Mouse (Mus musculus) neural tube, embryonic 11.5 days (tissue): ENCODE results near the gene Epop. TPM values are rescaled to one million over a fixed set of nuclear protein-coding genes. Genes with fewer than 3 reads are reported as not detected.

Experiments used
- ATAC-seq: fragments of 200-750 bp; cut with Nextera tagmentation; 2 replicates; pipeline ENCODE4 v1.8.0; 2017; ENCODE audit warnings: moderate number of reproducible peaks, mild to moderate bottlenecking, moderate TSS enrichment, moderate library complexity; ENCODE audit not compliant: insufficient read depth, low FRiP score, low TSS enrichment
- DNase-seq: peaks from one replicate; pipeline ENCODE4 v3.0.0-alpha.2; 2015; ENCODE audit warnings: low spot score
- H3K27ac ChIP-seq: fragments of 300-500 bp; sonication (generic); 2 replicates; pipeline ENCODE4 v1.5.1; 2014; ENCODE audit warnings: low read depth, mild to moderate bottlenecking, low read length
- H3K27me3 ChIP-seq: fragments of 300-500 bp; sonication (generic); 2 replicates; pipeline ENCODE4 v1.6.1; 2014; ENCODE audit warnings: mild to moderate bottlenecking, low read length, mixed read lengths; ENCODE audit not compliant: control insufficient read depth, insufficient read depth
- H3K36me3 ChIP-seq: fragments of 300-500 bp; sonication (generic); 2 replicates; pipeline ENCODE4 v1.6.1; 2014; ENCODE audit warnings: mild to moderate bottlenecking, low read length, moderate library complexity, mixed read lengths; ENCODE audit not compliant: control insufficient read depth, insufficient read depth
- H3K4me1 ChIP-seq: fragments of 300-500 bp; sonication (generic); 2 replicates; pipeline ENCODE4 v1.6.1; 2014; ENCODE audit warnings: low read length, mixed read lengths; ENCODE audit not compliant: control insufficient read depth, insufficient read depth
- H3K4me2 ChIP-seq: fragments of 300-500 bp; sonication (generic); 2 replicates; pipeline ENCODE4 v1.6.1; 2014; ENCODE audit warnings: low read depth, mild to moderate bottlenecking, moderate library complexity
- H3K4me3 ChIP-seq: fragments of 300-500 bp; sonication (generic); 2 replicates; pipeline ENCODE4 v1.5.1; 2014; ENCODE audit warnings: low read depth, low read length
- H3K9ac ChIP-seq: fragments of 300-500 bp; sonication (generic); 2 replicates; pipeline ENCODE4 v1.6.1; 2014; ENCODE audit warnings: mild to moderate bottlenecking, low read length
- H3K9me3 ChIP-seq: fragments of 300-500 bp; sonication (generic); 2 replicates; pipeline ENCODE4 v1.6.1; 2016; ENCODE audit warnings: low read length; ENCODE audit not compliant: control insufficient read depth
- WGBS: fragments of 180-500 bp; shearing (Covaris S2); extraction: QIAGEN DNeasy Blood & Tissue Kit; methylation state at CpG from one replicate; pipeline ENCODE4 v1.1.7; 2014; 5-methylcytosine and 5-hydroxymethylcytosine counted together
- polyA plus RNA-seq: library from polyadenylated mRNA; unstranded; fragments of >200 nt; fragmentation: Nextera tagmentation; extraction: Ambion mirVana; gene quantifications from 2 replicates; pipeline ENCODE4 v1.2.1, GENCODE M21; 2014

Gene Epop
- polyA plus RNA-seq, 1 experiment from 2014 or later = 11.0 TPM

DNA sequence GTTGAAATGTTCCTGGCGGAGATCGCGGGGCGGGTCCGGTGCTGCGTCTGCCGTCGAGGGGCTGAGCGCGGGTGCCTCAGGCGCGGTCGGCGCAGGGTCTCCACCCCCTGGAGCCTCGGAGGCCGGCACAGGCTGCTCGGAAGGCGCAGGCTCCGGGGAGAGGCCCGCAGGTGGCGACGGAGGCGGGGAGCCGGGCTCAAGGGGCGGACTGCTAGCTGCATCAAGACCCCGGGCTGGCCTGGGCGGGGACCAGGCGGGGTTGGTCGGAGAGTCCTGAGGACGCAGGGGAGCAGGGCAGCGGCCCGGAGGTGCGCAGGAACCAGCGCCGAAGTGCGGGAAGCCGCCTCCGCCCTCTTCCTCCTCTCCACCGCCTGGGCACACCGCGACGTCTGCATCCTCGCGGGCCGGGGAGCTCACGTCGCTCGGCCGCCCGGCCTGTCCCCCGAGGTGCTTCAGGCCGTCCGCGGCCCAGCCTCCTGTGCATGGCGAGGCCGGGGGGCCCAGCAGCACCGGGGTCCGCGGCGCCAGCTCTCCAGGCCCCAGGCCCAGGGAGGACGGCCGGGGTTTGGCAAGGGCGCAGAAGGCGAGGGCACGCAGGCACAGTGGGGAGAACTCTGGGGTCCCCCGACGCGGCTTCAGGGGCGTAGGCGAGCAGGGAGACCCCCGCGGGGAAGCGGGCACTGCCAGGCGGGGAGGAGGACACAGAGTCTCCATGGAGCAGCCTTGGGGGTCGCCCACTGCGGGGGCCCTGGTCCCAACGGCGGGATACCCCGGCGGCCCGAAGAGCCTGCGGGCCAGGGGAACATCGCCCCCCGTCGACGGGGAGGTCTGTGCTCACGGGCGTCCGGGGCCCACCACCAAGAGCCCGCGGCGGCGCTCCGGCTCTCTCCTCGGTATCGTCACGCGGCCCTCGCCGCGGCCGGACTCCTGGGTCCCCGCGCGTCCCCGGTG lies 659 bp downstream of the Epop start:
- H3K4me2 ChIP-seq = peak overlapping the region; percentile 87
- peak; percentile 39 for ATAC-seq
- no peaks in the 10 kb centered on the region for H3K36me3 ChIP-seq
- WGBS = under 1% methylated on average over 73 of the region's 106 CpGs
- H3K4me1 ChIP-seq = peaks cover 25% of the 10 kb centered on the region
- peak overlapping the region; percentile 81 for H3K9ac ChIP-seq
- H3K4me3 ChIP-seq = peak overlapping the region; percentile 71
- DNase-seq = peak; percentile 50
- no peak overlapping the region for H3K27ac ChIP-seq
- H3K27me3 ChIP-seq = peaks cover 38% of the 10 kb centered on the region
- no peaks in the 10 kb centered on the region for H3K9me3 ChIP-seq

DNA sequence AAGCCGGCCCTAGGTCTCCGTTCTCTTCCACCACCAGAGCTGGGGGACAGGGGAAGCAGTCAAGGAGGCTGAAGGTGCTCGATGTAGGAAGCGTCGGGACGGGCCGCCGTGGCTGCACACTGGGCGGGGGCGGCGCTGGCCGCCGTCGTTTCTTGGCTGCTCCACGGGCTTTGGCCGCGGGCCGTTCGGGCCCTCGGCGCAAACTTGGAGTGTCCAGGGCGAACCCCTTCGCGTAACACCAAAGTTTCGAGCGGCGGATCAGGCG lies 1.3 kb downstream of the Epop start:
- H3K36me3 ChIP-seq = no peaks in the 10 kb centered on the region
- H3K4me3 ChIP-seq = peak overlapping the region; percentile 71
- H3K27me3 ChIP-seq = peaks cover 38% of the 10 kb centered on the region
- H3K9ac ChIP-seq = peak overlapping the region; percentile 81
- H3K4me1 ChIP-seq = peaks cover 25% of the 10 kb centered on the region
- under 1% methylated on average over 28 of the region's 28 CpGs for WGBS
- H3K27ac ChIP-seq = no peak overlapping the region
- no peaks in the 10 kb centered on the region for H3K9me3 ChIP-seq
- no peak for DNase-seq
- H3K4me2 ChIP-seq = peak overlapping the region; percentile 87
- ATAC-seq = no peak

DNA sequence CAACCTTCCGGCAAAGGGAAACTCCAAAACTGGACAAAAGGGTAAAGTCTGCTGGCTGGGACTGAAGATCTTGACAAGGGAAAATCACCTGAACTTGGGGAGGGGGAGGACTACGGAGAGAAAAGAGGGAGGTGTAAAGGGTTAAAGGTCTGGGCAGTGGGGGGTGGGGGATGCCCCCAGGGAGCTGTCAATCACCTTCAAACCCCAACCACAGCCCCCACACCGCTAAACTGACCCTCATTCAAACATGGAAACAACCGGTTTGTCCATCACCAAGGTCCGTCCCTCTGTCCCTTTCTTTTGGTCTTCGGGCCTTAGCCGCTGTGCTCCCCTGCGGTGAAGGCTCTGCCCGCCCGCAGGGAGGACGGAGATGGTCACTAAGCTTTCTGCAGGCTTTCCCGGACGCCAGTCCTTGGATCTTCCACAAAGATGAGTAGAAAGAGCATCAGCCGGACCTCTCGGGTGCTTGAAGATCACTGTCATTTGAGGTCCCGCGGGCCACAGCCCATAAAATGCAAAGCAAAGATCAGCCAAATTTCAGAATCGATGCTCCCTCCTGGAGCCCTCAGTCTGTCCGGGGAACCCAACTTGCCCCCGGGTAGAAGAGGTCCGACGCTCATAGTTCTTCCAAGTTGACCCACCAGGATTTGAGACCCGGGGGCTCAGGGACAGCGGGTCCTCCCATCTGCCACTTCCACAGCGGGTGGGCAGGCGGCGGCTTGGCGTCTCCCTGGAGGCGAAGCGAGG lies 1.8 kb downstream of the Epop start:
- Histone ChIP-seq H3K27me3 (peaks cover 38% of the 10 kb centered on the region), H3K27ac (no peak overlapping the region), H3K4me2 (peak overlapping the region; percentile 87), H3K36me3 (no peaks in the 10 kb centered on the region), H3K9ac (peak overlapping the region; percentile 81; the same call in 1 of the 2 replicates), H3K9me3 (no peaks in the 10 kb centered on the region), H3K4me1 (peaks cover 25% of the 10 kb centered on the region), H3K4me3 (peak overlapping the region; percentile 71)
- under 1% methylated on average over 30 of the region's 30 CpGs for WGBS
- ATAC-seq (no peak), DNase-seq (peak; percentile 28)

DNA sequence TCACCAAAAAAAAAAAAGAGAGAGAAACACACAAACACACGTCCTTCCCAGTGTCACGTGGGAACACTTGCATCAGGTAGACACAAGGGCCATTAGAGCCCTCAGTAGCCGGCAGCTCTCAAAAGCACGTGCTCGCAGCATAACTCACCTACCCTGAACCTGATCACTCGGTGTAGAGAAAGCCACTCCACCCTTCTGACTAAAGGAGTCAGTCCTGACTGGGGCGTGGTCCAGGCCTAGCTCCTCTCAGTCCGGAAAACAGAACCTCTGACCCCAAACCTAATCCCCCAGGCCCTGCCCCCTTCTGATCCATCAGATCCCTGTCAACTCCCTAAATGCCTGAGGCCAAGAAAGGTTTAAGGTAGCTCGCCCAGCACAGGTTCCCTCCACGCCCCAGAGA lies 2.7 kb downstream of the Epop start:
- Histone ChIP-seq H3K9ac (no peak overlapping the region), H3K4me2 (peak overlapping the region; percentile 87), H3K4me3 (no peak overlapping the region), H3K27me3 (peaks cover 38% of the 10 kb centered on the region), H3K36me3 (no peaks in the 10 kb centered on the region), H3K9me3 (no peaks in the 10 kb centered on the region), H3K4me1 (peaks cover 25% of the 10 kb centered on the region), H3K27ac (no peak overlapping the region)
- no peak for ATAC-seq
- no peak for DNase-seq
- 3% methylated on average over 10 of the region's 10 CpGs for WGBS

DNA sequence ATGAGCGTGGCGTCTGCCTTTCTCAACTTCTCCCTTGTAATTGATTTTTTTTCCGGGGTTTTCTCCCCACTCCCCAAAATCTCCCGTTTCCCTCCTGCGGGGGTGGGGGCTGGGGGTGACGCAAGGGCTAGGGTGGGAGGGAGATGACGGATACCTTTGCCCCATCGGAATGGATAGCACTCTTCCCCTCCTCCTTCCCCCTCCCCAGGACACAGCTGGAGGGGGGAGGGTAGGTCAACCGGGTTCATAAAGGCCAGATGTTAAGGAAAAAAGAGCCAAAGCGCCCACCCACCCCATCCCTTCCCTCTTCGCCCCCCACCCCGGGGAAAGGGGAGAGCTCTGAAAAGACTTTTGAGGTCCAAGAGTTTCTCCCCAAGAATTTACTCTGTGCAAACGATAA lies 3.1 kb downstream of the Epop start:
- DNase-seq = no peak
- H3K27me3 ChIP-seq = peaks cover 38% of the 10 kb centered on the region
- 3% methylated on average over 13 of the region's 13 CpGs for WGBS
- no peak overlapping the region for H3K4me2 ChIP-seq
- no peaks in the 10 kb centered on the region for H3K36me3 ChIP-seq
- peaks cover 25% of the 10 kb centered on the region for H3K4me1 ChIP-seq
- ATAC-seq = no peak
- H3K4me3 ChIP-seq = no peak overlapping the region
- H3K27ac ChIP-seq = no peak overlapping the region
- no peaks in the 10 kb centered on the region for H3K9me3 ChIP-seq
- no peak overlapping the region for H3K9ac ChIP-seq

DNA sequence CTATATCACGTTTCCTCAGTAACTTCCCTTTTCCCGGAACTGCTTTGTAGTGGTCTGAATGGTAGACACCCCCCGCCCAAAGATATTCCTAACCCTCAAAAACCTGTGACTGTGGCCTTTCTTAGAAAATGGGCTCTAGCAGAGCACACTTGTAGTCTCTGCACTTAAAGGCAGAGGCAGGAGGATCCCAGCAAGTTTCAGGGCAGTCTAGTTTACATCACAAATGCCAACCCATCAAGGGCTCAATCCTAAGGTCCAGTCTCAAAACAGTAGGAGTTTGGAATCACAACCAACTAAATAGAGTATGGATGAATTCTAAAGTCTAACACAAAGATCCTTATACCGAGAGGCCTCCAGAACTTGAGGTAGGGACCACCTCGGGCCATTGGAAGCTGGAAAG lies 4.0 kb downstream of the Epop start:
- ATAC-seq = no peak
- H3K27me3 ChIP-seq = peaks cover 31% of the 10 kb centered on the region
- 73% methylated on average over 5 of the region's 5 CpGs for WGBS
- H3K4me1 ChIP-seq = peaks cover 23% of the 10 kb centered on the region
- H3K4me2 ChIP-seq = no peak overlapping the region
- DNase-seq = no peak
- no peak overlapping the region for H3K4me3 ChIP-seq
- no peak overlapping the region for H3K9ac ChIP-seq
- no peak overlapping the region for H3K27ac ChIP-seq
- H3K9me3 ChIP-seq = no peaks in the 10 kb centered on the region
- H3K36me3 ChIP-seq = no peaks in the 10 kb centered on the region

DNA sequence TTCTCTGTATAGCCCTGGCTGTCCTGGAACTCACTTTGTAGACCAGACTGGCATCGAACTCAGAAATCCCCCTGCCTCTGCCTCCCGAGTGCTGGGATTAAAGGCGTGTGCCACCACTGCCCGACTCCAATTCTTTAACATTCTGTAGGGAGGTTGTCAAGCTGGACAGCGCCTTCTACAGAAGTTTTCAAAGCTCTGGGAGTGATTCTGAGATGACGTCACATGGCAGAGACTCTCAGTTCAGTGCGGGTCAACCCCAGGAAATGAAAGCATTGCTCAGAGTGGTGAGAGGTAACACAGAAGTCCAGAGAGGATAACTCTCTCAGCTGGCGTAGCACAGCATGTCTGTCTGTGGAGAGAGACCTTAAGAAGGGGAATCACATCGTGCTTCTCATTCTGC lies 6.3 kb downstream of the Epop start:
- Histone ChIP-seq H3K27me3 (peaks cover 15% of the 10 kb centered on the region), H3K4me1 (peaks cover 18% of the 10 kb centered on the region), H3K27ac (no peak overlapping the region), H3K9ac (no peak overlapping the region), H3K36me3 (no peaks in the 10 kb centered on the region), H3K4me2 (no peak overlapping the region), H3K4me3 (no peak overlapping the region), H3K9me3 (no peaks in the 10 kb centered on the region)
- no peak for ATAC-seq
- WGBS = 68% methylated on average over 9 of the region's 9 CpGs
- no peak for DNase-seq

DNA sequence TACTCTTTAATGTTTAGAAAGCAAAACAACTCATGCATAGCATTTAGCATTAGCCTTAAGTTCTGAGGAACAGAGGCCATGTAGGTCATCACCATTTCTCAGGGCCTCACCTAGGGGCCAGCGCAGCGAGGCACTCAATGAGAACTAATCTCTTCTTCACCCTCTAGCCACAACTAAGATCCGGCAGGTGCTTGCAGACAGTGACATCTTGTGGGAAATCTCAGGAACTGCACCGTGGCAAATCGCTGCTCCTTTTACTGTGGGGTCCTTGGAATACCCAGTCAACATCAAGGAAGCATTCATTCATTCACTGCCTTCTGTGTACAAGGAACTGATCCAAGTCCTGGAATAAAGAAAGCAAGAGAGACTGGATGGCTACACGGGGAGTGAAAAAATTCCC lies 7.1 kb downstream of the Epop start:
- Histone ChIP-seq H3K27ac (no peak overlapping the region), H3K4me2 (no peak overlapping the region), H3K4me3 (no peak overlapping the region), H3K9ac (no peak overlapping the region), H3K36me3 (no peaks in the 10 kb centered on the region), H3K4me1 (peaks cover 11% of the 10 kb centered on the region), H3K27me3 (peaks cover 7% of the 10 kb centered on the region), H3K9me3 (no peaks in the 10 kb centered on the region)
- 2% methylated on average over 6 of the region's 6 CpGs for WGBS
- DNase-seq = peak; percentile 81
- no peak for ATAC-seq
